Mouse (Mus musculus): Measurements from ENCODE around the gene Dctn1.

Dctn1 gene

DNA sequence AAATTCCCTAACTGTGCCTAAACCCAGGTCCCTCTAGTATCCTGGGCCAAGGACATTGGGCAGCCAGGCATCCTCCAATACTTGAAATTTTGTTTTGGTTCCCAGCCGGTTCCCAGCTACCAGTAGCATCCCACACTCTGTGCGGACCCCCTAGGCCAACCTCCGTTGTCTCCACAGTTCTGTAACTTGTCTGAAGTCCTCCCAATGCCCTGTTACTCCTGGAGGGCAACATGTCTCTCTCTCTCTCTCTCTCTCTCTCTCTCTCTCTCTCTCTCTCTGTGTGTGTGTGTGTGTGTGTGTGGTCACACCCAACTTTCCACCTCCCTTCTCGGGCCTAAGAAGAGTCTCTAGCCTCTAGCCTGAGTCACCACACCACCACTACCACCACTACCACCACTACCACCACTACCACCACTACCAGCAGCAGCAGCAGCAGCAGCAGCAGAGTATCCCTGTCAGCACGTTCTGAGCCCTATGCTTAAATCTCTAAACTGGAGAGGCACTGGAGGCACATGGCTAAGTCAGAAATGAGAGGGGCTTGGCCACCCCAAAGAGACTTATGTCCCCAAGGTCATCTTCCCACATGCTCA lies 29.3 kb upstream of the Dctn1 start:
- DNase-seq (ENCODE audit: low spot score) = peak; percentile 45

- peak; percentile 84 for DNase-seq (ENCODE audit: low spot score)
Measured at GRCm38 (mm10) chr6:83136881-83137575, 28.7 kb upstream of the Dctn1 start.

DNA sequence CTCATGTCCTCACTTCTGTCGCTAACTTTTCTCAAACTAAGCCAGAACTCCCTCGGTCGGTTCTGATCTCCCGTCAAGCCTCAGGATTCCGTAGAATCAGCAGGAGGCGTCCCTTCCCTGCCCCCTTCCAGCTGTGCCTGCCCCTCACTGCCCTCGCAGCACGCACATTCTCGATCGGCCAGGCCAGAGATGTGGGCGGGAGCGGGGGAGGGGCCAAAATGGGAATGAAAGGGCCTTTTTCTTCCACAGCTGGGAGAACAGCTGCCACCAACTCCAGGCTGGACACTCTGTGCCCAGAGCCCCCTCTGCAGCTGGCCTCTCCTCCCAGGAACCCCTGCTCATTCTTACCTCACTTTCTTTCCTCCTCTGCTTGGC lies 28.2 kb upstream of the Dctn1 start:
- DNase-seq (ENCODE audit: low spot score) = peak; percentile 93

GRCm38 (mm10) chr6:83138056-83138455 lies 27.7 kb upstream of the Dctn1 start:
- DNase-seq (ENCODE audit: low spot score) = peak; percentile 65

DNA sequence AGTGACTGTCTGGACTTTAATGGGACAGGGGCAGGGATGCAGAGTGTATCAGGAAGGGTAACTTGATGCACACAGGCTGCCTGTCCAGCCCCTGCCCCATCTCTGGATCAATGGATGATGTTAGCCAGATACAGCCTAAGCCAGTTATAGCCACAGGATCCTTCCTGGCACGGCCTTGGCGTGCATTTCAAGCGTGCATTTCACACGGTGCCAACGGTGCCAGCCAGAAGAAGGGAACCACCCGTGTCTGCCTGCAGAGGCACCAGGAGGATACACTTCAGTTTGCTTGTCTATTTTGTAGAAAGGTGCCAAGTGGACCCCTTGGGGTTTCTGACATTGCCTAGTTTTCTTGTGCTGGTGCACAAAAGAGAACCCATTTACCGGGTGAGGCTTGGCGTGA lies 25.7 kb upstream of the Dctn1 start:
- DNase-seq (ENCODE audit: low spot score) = no peak

DNA sequence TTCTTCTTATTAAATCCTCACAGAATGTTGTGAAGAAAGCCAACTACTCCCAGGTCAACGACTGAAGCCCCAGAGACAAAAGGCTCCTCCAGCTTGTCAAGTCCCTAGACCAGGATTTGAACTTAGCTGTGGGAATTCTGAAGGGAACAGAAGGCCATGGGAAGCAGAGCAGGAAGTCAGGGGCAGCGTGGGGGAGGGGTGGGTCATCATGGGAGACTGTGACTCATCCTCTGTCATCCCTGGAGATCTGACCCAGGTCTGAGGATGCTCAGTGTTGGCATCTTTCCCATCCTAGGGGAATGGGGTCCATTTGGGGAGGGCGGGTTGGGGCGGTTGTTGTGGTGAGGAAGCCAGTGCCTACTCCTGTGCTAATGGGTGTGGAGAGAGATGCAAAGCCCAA lies 24.1 kb upstream of the Dctn1 start:
- DNase-seq (ENCODE audit: low spot score) = no peak

GRCm38 (mm10) chr6:83142211-83142731 lies 23.4 kb upstream of the Dctn1 start:
- no peak for DNase-seq (ENCODE audit: low spot score)

GRCm38 (mm10) chr6:83142886-83143285 lies 22.8 kb upstream of the Dctn1 start:
- no peak for DNase-seq (ENCODE audit: low spot score)

- no peak for DNase-seq (ENCODE audit: low spot score)
Measured at GRCm38 (mm10) chr6:83145209-83145608, 20.5 kb upstream of the Dctn1 start.

- DNase-seq (ENCODE audit: low spot score) = no peak
Measured at GRCm38 (mm10) chr6:83145805-83146204, 19.9 kb upstream of the Dctn1 start.

GRCm38 (mm10) chr6:83147280-83147679 lies 18.4 kb upstream of the Dctn1 start:
- no peak for DNase-seq (ENCODE audit: low spot score)

DNA sequence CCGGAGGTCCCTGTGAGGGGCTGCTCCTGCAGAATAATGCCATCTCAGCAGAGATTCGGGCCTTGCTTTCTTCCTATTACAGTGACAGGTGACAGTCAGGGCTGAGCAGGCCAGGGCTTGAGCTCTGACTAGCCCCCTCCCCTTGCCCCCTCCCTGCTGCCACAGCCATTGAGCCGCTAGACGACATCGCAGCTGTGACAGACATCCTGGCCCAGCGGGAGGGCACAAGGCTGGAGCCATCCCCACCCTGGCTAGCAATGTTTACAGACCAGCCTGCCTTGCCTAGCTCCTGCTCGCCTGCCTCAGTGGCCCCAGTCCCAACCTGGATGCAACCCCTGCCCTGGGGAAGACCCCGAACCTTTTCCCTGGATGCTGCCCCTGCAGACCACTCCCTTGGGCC lies 14.0 kb upstream of the Dctn1 start:
- DNase-seq (ENCODE audit: low spot score) = no peak

- no peak for DNase-seq (ENCODE audit: low spot score)
Measured at GRCm38 (mm10) chr6:83153038-83153437, 12.7 kb upstream of the Dctn1 start.

GRCm38 (mm10) chr6:83153485-83153884 lies 12.2 kb upstream of the Dctn1 start:
- DNase-seq (ENCODE audit: low spot score) = no peak

- no peak for DNase-seq (ENCODE audit: low spot score)
Measured at GRCm38 (mm10) chr6:83155552-83156238, 10.0 kb upstream of the Dctn1 start.

DNA sequence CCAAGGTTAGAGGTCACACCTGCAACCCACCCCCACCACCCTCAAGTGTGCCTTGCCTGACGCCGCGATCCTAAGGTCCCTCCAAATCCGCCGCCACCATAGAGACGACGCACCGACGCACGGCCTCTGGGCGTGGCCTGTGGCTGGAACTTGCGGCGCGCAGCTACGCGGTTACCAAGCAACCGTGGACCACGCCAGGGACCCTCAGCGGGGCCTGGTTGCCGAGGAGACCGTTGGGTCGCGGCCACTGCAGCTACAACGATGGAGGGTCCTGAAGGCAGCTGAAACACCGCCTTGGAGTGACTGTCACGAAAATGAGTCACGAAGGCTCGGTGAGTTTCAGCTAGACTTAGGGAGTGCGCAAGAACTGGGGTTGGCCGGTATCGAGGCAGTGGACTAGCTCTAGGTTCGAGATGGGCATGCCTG lies 9.4 kb upstream of the Dctn1 start, which contains the start of the genes Wdr54 and 1700003E16Rik:
Gene Wdr54 (minus strand): TSS at position 139 of the 426 bp plus-strand sequence.
Gene 1700003E16Rik (plus strand): TSS at position 146 of the 426 bp plus-strand sequence.
- peak; percentile 74 for DNase-seq (ENCODE audit: low spot score)

DNA sequence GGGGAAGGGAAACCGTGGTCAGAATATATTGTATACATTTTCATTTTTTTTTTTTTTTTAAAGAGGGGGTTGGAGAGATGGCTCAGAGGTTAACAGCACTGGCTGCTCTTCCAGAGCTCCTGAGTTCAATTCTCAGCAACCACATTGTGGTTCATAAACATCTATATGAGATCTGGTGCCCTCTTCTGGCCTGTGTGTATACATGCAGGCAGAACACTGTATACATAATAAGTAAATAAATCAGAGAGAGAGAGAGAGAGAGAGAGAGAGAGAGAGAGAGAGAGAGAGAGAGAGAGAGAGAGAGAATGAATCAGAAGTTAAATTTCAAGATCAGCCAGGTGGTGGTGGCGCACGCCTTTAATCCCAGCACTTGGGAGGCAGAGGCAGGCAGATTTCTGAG lies 6.3 kb upstream of the Dctn1 start:
- DNase-seq (ENCODE audit: low spot score) = peak; percentile 39

DNA sequence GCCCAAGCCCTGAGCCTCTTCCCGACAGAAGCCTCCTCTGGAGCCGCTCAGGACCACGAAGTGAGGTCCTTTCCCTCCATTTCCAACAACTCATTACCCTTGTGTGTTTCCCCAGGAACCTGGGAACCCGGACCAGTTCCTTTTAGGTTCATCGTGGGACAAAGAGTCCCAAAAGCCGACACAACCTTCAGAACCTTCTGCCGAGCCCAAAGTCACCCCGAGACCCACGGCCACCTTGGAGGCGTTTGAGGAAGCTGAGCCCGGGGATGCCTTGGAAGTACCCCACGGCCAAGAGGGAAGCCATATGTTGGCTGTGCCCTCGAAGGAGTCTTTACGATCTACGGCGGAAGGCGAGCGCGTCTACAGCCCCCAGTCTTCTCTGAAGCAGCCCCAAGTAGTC lies 4.3 kb upstream of the Dctn1 start:
- DNase-seq (ENCODE audit: low spot score) = no peak

- DNase-seq (ENCODE audit: low spot score) = no peak
Measured at GRCm38 (mm10) chr6:83161921-83162641, 3.6 kb upstream of the Dctn1 start.

- DNase-seq (ENCODE audit: low spot score) = peak; percentile 61
Measured at GRCm38 (mm10) chr6:83162701-83163100, 3.0 kb upstream of the Dctn1 start.

GRCm38 (mm10) chr6:83165026-83165606 lies 604 bp upstream of the Dctn1 start:
- no peak for DNase-seq (ENCODE audit: low spot score)

GRCm38 (mm10) chr6:83166243-83166630 lies 517 bp downstream of the Dctn1 start:
- no peak for DNase-seq (ENCODE audit: low spot score)
